ENCODE assay signal across 8 mouse cellular contexts in genomic region chr17:87284482-87285040, GRCm38 (mm10). TPM values are rescaled to one million over a fixed set of nuclear protein-coding genes. Genes with fewer than 3 reads are reported as not detected.
A peak's percentile ranks its signal among the peaks of the same experiment; 100 is the strongest.
DNase-seq lines count a peak whose midpoint lies in the region; ATAC-seq lines count a peak whose summit lies in the region.

No protein-coding gene starts in this region.

- peaks cover 38% of the 10 kb centered on the region for H3K36me3 ChIP-seq in erythroblast, embryonic 14.5 days (ENCODE audit: control insufficient read depth)
- peaks cover 28% of the 10 kb centered on the region for H3K36me3 ChIP-seq in megakaryocyte, embryonic 14.5 days (replicated peaks; ENCODE audit: low read length)
- H3K36me3 ChIP-seq in neural tube, embryonic 15.5 days: no peaks in the 10 kb centered on the region

- no peak overlapping the region for H3K9ac ChIP-seq in neural tube, embryonic 15.5 days (replicated peaks)

- DNase-seq in kidney, postnatal 25 days: peak; percentile 42 to 73
- no peak for DNase-seq in layer of hippocampus, adult 9-11 months

- peak overlapping the region; percentile 95 for H3K4me3 ChIP-seq in erythroblast, embryonic 14.5 days (replicated peaks)
- H3K4me3 ChIP-seq in megakaryocyte, embryonic 14.5 days (replicated peaks): peak overlapping the region; percentile 99
- peak overlapping the region; percentile 69; the same call in 1 of the 2 replicates for H3K4me3 ChIP-seq in neural tube, embryonic 15.5 days (replicated peaks)

- H3K4me2 ChIP-seq in neural tube, embryonic 15.5 days: peak overlapping the region; percentile 87

- H3K4me1 ChIP-seq in erythroblast, embryonic 14.5 days (ENCODE audit: control insufficient read depth): peaks cover 51% of the 10 kb centered on the region
- H3K4me1 ChIP-seq in megakaryocyte, embryonic 14.5 days: peaks cover 52% of the 10 kb centered on the region
- peaks cover 33% of the 10 kb centered on the region for H3K4me1 ChIP-seq in neural tube, embryonic 15.5 days

- H3K9me3 ChIP-seq in erythroblast, embryonic 14.5 days (ENCODE audit: control insufficient read depth, low read length): no peaks in the 10 kb centered on the region
- H3K9me3 ChIP-seq in megakaryocyte, embryonic 14.5 days: no peaks in the 10 kb centered on the region
- no peaks in the 10 kb centered on the region for H3K9me3 ChIP-seq in neural tube, embryonic 15.5 days (replicated peaks)

- no peak for ATAC-seq in erythroblast, adult 5-6 weeks (replicated peaks; ENCODE audit: low FRiP score, poor library complexity, severe bottlenecking)
- ATAC-seq in megakaryocyte, adult 5-6 weeks (ENCODE audit: poor library complexity, severe bottlenecking): no peak
- no peak for ATAC-seq in neural tube, embryonic 15.5 days (ENCODE audit: low FRiP score)
- no peak for ATAC-seq in granulocyte monocyte progenitor cell, adult 5-6 weeks (replicated peaks; ENCODE audit: poor library complexity, severe bottlenecking)

- WGBS in neural tube, embryonic 15.5 days: 64% methylated on average over 7 of the region's 7 CpGs

- H3K27me3 ChIP-seq in erythroblast, embryonic 14.5 days (ENCODE audit: control insufficient read depth): no peaks in the 10 kb centered on the region
- no peaks in the 10 kb centered on the region for H3K27me3 ChIP-seq in megakaryocyte, embryonic 14.5 days (replicated peaks)
- peaks cover 15% of the 10 kb centered on the region for H3K27me3 ChIP-seq in neural tube, embryonic 15.5 days (replicated peaks)

- no peak overlapping the region for H3K27ac ChIP-seq in neural tube, embryonic 15.5 days (replicated peaks)

RNA-seq across cellular contexts. Expression of gene Ttc7, which starts 1.9 kb away (rescaled TPM):
- polyA plus RNA-seq in erythroblast, embryonic 14.5 days (2012): 2.6 and 2.7 TPM in 2 replicates
- total RNA-seq in erythroblast, adult 5-6 weeks (2015; ENCODE audit: low replicate concordance): 17.9 and 19.0 TPM in 2 replicates
- 16.3 and 35.7 TPM in 2 replicates for total RNA-seq in erythroblast, adult 5-6 weeks (2017; ENCODE audit: low replicate concordance)
- 8.2 and 14.1 TPM in 2 replicates for polyA plus RNA-seq in megakaryocyte, embryonic 14.5 days (2012; ENCODE audit: insufficient read depth, low replicate concordance)
- total RNA-seq in megakaryocyte, adult 5-6 weeks (2015): 78.8 and 94.9 TPM in 2 replicates
- total RNA-seq in megakaryocyte, adult 5-6 weeks (2017): 94.0 and 96.3 TPM in 2 replicates
- 7.2 and 12.0 TPM in 2 replicates for polyA plus RNA-seq in neural tube, embryonic 15.5 days (2015; fragmentation: Nextera tagmentation; extraction: Ambion mirVana)
- total RNA-seq in granulocyte monocyte progenitor cell, adult 5-6 weeks (2014; fragmentation: Nextera tagmentation): 68.9 and 94.1 TPM in 2 replicates
- total RNA-seq in granulocyte monocyte progenitor cell, adult 5-6 weeks (2017): 42.2 and 46.7 TPM in 2 replicates

RNA-seq across cellular contexts. Expression of gene Mcfd2, which starts 18.8 kb away (rescaled TPM):
- polyA plus RNA-seq in erythroblast, embryonic 14.5 days (2012): 0.09 and 0.13 TPM in 2 replicates
- total RNA-seq in erythroblast, adult 5-6 weeks (2015; ENCODE audit: low replicate concordance): 7.5 and 14.2 TPM in 2 replicates
- 12.3 and 15.8 TPM in 2 replicates for total RNA-seq in erythroblast, adult 5-6 weeks (2017; ENCODE audit: low replicate concordance)
- 8.0 and 12.5 TPM in 2 replicates for polyA plus RNA-seq in megakaryocyte, embryonic 14.5 days (2012; ENCODE audit: insufficient read depth, low replicate concordance)
- 16.1 and 19.7 TPM in 2 replicates for total RNA-seq in megakaryocyte, adult 5-6 weeks (2015)
- 38.5 and 44.9 TPM in 2 replicates for total RNA-seq in megakaryocyte, adult 5-6 weeks (2017)
- polyA plus RNA-seq in neural tube, embryonic 15.5 days (2015; fragmentation: Nextera tagmentation; extraction: Ambion mirVana): 45.3 and 57.3 TPM in 2 replicates
- 64.9 and 73.6 TPM in 2 replicates for total RNA-seq in granulocyte monocyte progenitor cell, adult 5-6 weeks (2014; fragmentation: Nextera tagmentation)
- total RNA-seq in granulocyte monocyte progenitor cell, adult 5-6 weeks (2017): 112 and 128 TPM in 2 replicates
